Mouse (Mus musculus) thymus, adult 18-20 months (tissue): ENCODE data around the gene Clip1.

Experiments
- DNase-seq, 2 experiments: peaks; one replicate each; pipeline ENCODE4 v3.0.0; 2022; ENCODE audit warnings: mixed read lengths in 2 of 2

The Clip1 gene

DNA sequence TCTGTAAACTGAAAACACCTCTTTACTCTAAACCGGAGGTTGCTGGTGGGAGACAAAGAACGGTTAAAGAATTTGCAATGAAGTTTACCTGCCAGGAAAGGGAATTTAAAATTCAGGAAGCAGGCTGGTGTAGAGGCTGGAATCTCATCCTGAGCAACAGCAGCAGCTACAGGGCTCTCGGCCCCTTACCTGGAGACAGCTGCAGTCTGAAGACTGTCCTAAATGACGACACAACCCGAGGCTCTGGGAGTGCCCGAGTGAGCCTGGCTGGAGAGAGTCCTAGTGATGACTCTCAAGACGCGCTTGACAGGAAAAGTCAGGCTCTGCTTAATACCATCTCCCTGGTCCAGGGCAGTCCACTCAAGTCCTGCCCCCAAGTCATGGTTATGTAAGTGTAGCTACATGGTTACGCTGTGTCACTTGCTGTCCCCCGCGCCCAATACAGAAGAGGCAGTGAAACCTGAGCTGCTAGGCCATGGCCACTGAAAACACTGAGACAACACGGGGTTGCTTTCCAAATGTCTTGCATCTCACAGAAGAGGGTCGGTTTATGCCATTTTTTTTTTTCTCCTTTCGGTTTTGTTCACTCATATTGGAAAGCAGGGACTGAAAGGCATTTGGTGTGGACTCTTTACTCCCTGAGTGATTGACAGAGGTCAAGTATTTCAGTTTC lies 13.5 kb downstream of the Clip1 start:
- DNase-seq, result no peak

DNA sequence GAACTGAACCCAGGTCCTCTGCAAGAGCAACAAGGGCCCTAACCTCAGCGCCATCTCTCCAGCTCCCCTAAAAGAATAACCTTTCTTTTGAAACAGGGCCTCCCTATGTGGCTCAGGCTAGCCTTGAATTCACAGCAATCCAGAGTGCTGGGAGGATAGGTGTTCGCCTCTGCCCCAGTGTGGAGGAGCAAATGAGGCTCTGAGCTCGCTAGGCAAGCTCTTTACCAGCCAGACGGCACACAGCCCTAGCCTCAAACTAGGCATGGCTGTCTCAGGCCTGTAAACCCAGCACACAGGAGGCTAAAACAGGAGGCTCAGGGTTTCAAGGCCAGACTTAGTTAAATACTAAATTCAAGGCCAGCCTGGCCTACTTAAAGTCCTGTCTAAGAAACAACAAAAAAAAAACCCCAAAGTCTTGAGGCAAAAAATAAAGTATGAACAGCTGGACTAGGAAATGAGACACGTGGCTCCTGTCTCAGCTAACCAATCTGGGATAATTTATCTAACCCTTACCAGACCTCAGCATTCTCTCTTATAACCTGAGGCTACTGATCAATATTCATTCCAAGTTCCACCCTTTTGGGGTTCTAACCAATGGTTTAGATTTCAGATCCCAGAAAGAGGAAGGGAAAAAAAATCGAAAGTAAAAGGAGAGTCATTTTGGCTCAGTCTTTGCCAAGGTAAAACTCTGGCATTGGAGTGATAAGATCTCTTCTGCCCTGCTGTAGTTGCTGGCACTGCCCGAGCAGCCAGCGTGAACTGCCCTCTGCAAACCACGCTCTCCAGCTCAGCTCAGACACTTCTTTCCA lies 14.2 kb downstream of the Clip1 start:
- DNase-seq, result no peak

DNA sequence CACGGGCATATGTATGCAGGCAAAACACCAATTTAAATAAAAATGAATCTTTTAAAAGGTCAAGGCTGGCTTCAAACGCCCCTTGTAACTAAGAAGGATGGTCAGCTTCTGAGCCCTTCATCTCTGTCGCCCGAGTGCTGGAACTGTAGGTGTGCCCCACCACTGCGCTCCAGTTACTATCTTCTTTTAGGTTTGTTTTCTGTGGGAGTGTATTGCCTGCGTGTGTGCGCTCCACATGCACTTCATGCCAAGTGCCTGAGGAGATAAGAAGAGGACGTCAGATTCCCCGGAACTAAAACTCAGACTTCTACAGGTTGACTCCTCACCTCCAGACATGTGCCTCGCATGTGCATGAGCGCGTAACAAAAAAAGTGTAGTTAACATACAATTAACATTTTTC lies 16.5 kb downstream of the Clip1 start:
- DNase-seq, result no peak

DNA sequence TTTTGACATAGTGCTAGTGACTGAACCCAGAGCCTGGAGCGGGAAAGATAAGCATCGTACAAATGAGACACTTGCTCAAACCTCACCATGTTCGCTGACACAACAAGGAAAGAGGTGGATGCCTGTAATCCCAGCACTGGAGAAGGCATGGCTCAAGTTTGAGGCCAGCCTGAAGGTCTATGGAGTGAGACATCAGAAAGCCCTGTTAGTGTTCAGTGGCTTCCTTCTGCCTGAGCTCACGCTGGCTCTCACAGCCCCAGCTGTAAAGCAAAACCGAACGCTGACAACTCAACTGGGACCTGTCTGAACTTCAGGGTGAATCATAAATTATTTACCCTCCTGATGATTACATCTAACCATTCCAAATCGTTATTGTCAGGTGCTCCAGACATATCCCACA lies 18.5 kb downstream of the Clip1 start:
- no peak for DNase-seq

DNA sequence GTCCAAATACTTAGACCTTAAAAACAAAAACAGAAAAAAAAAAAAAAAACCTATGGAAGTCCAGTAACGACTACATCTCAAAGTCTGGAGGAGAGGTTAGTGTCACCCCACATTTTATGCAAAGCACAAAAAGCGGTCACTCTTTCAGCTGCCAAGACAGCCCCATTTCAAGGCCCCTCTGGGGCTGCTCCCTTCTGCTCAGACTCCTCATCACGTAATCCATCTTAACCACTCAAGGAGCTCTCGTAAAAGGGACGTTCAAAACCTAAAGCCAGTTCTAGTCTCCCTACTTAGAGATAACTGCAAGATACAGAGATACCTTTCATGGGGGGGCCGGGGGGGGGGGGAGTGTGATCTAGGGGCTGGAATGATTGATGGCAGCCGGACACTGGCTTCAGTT lies 20.1 kb downstream of the Clip1 start:
- no peak for DNase-seq

DNA sequence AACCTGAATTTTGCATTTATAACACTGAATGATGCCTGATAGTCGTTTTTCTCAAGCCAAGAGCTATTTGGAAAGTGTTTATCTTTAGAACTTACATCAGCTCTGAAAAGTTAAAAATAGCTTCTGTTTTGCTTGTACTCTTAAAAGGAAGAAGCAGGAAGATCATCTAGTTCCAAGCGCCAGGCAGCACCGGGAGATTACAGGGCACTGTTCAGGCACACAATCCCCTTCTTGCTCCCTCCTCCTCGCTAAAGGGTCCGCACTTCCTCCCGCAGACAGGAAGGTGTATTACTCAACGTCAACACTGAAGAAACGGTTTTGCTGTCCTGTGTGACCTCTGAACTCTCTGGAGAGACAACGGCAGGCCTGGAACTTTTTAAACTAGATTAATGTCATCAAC lies 22.4 kb downstream of the Clip1 start:
- DNase-seq, result no peak

DNA sequence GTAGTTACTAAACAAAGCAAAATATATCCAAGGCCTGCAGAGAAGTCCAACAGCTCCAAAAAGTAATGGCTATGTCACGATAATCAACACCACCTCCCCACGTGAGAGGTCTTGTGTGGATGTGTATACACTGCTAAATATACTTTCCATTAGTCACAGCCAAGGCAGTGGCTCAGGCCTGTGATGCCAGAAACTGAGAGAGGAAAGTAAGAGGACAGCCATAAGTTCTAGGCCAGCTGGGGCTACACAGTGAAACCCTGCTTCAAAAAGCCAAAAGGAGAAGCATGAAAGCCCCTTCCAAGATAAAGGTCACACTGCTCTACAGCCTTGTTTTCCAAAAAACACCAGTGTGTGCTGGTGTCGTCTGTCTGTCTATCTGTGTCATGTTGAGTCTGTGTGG lies 22.8 kb downstream of the Clip1 start:
- DNase-seq, result no peak

DNA sequence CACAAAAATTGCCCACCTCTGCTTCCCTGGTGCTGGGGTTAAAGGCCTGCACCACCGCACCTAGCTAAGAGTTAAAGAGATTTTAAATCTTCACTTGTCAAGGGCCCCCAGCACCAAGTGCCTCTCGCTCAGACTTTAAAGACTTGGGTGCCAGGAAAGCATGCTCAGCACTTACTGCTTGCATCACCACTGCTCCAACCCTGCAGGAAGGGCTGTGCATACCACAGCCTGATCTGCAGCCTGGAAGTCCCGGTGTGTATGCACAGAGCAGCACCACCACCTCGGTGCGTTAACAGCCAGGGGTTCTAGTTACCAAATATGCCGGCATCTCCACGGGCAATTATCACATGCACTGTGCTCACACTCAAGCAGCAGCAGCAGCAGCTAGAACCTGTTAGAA lies 26.8 kb downstream of the Clip1 start:
- DNase-seq, result no peak

DNA sequence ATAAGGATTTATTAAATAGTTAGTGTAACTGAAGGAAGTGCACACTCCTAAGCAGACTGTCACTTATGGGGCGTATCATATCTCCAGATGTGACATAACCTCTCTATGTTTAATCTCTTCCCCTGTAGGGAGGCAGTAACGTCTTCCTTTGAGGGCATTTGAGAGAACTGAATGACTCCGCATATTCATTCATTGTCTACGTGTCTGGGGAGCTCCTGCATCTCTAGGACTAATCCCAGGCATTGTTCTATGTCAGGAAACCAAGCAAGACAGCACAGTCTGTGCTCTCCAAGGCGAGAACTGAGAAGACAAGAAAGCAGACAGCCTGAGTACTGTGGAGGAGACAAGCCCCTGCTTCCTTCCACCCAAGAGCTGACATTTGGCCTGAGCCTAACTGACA lies 29.5 kb downstream of the Clip1 start:
- no peak for DNase-seq

DNA sequence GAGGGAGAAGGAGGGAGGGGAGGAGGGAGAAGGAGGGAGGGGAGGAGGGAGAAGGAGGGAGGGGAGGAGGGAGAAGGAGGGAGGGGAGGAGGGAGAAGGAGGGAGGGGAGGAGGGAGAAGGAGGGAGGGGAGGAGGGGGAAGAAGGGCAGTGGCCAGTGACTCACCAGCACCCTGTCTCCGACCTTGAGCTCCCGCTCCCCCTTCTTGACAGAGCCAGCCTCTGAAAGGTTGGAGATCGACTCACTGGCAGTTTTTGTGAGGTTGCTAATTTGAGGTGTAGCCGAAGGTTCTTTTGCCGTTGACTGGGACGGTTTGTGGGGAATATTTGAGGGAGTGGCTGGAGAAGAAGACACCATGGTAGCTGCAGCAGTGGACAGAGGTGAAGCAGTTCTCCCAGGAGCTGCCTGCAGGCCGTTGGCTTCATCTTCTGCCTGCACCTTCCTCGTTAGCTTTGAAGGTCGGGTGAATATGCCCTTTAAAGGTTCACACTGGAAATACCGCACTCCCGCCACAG lies 31.1 kb downstream of the Clip1 start:
- DNase-seq, result no peak

DNA sequence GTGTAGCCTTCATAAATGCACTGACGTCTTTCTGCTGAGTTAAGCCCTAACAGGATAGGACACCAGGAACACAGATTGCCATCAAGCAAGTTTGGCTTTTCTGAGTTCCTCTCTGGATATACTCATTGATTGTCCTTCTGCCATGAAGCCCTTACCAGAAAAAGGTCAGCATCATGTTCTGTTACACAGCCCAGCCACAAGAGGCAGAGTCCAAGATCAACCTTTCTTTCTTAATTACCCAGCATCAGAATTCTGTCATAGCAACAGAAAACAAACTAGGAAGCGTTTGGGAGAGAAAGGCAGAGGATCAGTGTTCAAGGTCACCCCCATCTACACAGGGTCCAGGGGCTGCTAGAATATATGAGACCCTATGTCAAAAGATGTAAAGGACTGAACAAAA lies 33.6 kb downstream of the Clip1 start:
- no peak for DNase-seq

DNA sequence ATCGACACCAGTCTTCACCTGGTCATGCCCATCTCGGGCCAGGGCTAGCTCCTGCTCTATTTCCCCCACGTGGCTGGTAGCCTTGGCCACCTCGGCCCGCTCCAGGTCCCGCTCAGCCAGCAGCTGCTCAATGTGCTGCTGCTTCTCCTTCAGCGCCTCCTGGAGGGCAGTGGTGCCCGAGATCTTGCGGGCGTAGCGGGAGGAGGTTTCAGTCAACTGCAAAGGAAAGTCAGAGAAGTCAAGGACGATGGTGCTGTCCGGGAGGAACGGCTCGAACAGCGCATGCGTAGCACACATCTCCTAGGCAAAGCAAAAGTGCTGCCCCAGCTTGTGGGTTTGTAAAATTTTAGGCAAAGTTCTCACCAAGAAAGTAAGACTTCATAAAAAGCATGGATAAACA lies 42.0 kb downstream of the Clip1 start:
- DNase-seq, result no peak

DNA sequence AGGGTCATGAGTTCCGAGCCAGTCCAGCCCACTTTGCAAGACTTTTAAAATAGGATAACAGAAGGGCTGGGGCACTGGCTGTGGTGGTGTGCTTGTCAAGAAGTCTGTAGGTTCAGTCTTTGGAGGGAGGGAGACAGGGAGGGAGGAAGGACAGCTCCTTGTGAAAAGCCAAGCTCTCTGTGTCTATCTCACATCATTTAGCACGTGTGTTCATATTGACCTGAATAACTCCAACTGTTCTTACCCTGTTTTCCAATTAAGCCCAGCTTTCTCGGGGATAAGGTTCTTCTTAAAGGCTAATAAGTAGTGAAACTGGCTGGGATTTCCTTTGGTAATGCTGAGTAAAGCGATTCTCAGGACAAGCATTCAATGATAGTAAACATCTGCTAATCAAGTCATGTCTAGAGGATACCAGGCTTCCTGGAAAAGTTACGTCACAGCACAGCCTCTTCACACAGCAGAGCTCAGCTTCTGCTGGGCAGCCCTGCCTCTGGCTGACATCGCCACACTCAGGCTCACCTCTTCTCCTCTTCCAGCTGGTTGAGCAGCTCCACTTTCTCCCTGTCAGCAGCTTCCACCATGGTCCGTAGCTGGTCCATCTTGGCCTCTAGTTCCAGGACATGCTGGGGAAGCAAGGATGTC lies 43.0 kb downstream of the Clip1 start:
- no peak for DNase-seq

DNA sequence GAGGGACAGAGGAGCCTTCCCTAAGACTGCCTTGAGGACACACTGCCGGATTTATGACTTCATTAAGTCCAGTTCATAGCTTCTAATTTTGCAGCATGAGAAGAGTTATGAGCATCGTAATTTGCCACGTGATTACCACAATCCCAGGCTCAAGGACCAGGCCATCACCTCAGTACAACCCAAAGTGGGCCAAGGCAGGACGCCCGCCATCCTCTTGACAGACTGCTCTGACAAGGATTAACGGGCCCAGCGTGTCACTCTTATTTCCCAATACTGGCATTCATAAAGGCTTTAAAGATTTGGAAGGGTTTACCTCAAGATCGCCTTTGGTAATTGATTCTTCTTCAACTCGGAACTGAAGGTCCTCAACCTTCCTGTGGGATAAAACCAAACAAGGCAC lies 44.2 kb downstream of the Clip1 start:
- DNase-seq, result no peak

DNA sequence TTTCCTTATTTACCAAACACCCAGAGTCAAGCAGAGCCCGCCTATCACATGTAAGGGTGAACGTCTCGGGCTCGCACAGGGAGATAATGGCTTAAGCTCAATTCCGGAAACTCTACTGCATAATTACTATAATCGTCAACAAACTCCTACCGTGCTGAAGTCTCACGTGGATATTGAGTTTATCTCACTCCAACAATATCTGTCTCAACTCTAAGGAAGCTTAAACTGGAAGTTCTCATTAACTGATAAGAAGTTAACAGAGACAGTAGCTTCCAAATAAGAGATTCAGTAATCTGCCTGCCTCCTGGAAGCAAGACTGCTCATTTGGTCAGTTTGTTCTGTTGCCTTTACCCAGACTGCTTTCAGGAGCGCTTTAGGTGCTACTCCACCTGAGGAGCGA lies 53.2 kb downstream of the Clip1 start:
- DNase-seq, result no peak

DNA sequence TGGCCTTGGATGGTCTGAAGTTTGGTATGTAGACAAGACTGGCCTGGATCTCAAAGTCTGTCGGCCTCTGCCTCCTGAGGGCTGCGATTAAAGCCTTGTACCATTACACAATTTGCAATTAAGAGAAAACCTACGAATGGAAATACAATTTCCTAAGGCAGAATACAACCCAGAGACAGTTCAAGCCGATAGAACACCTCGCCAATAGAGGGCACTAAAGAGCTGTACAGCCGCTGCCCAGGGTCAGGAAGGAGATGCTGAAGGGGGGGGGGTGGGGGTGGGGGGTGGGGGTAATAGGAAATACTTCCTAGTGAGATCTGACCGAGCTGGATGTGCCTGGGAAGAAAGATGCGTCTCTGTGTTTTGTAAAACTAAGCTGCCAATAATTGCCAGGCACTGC lies 57.8 kb downstream of the Clip1 start:
- peak in 1 of 2 experiments; percentile 29 for DNase-seq

DNA sequence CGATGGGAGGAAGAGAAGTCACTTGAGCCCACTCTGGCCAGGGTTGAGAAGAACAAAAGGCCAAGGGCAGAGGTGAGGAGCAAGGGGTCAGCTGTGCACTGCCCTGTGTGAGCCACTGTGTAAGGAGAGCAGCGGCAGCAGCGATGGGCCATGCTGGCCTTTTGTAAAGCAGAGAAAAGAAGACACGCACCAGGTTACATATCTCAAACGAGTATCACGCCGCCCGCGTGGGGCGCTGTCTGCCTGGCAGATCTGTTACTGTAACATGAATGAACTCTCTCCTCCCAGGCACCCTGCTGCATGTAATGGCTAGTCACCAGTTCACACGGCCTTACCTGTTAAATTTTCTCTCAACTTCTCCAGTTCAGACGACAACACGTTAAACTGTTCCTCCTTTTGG lies 62.0 kb downstream of the Clip1 start:
- no peak for DNase-seq

DNA sequence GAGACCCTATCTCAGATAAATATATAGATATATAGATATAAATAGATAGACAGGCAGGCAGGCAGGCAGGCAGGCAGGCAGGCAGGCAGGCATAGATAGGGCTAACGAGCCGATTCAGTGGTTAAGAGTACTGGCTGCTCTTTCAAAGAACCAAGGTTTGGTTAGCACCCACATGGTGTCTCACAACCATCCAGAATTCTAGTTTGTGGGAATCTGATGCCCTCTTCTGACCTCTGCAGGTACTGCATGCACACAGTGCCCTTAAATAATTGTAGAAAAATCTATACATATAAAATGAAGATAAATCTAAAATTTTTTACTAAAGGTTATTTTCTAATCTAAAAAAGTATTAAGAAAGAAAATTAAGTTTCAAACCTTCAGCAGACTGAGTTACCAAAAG lies 65.9 kb downstream of the Clip1 start:
- DNase-seq, result no peak

DNA sequence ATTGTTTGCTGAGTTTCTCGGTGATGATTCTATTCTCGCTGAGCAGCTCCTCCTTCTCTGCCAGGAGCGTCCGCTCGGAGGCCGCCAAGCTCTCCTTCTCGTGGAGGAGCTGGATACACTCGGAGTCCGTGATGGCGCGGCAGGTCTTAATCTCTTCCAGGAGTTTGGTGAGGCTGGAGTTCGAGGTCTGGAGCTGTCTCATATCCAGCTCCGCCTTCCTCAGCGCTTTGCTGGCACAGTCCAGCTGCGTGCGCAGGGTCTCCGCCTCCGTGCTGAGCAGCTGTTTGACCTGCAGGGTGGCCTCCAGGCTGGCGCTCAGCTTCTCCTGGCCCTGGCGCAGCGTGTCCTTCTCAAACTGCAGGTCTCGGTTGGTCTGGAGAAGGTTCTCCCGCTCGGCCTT lies 70.2 kb downstream of the Clip1 start:
- no peak for DNase-seq

DNA sequence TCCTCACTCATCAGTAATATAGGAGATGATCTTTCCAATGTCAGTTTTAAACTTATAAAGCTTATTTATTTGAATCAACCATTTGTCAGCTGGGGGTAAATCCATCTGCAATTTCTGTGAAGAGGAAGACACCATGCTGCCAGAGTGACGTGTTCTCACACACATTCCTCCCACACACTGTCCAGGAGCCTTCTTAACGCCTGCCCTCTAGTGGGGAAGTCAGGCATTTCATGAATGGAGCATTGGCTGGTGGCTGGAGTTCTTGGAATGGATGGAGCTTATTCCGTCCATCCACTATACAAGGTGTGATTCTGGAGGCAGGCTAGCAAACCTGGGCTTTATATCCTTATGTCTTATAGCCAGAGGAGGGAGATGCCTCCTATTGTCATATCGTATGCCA lies 74.6 kb downstream of the Clip1 start:
- DNase-seq, result no peak

DNA sequence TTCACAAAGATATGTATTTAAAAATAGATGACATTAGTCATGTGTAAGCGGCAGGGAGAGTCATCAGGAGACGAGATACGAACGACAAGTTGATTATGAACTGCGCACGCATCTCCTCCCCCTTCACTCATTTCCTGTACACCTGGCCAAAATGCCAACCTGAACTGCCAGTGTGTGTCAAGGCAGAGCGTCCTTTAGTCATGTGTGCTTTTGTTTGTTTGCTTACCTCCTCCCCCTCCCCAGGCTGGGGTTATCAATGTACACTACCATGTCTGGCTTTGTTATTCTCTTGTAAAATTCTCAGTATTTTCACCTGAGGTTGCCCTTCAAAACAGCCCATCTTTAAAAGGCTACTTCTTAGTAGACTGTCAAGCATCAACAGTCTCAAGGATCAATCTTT lies 75.0 kb downstream of the Clip1 start:
- DNase-seq, result no peak

DNA sequence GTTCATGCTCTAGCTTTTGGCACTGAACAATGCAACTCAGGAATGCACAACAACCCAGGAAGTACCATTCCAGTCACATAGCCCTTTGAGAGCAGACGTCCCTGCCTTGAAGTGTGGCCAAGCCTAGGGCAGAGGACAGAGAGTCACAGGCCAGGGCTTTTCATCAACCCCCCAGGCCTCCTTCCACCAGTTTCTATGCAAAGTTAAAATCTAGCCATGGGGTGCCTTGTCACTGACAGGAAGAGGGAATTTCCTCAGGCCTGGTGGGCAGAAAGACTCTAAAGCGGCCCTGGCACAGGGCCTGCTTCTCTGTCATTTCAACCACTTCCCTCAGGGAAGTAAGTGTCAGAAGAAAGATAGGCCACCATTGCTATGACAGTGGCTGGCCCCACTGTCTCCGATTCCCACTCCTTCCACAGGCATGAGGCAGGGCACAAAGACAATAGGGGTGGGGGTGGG lies 77.2 kb downstream of the Clip1 start:
- DNase-seq, result no peak

DNA sequence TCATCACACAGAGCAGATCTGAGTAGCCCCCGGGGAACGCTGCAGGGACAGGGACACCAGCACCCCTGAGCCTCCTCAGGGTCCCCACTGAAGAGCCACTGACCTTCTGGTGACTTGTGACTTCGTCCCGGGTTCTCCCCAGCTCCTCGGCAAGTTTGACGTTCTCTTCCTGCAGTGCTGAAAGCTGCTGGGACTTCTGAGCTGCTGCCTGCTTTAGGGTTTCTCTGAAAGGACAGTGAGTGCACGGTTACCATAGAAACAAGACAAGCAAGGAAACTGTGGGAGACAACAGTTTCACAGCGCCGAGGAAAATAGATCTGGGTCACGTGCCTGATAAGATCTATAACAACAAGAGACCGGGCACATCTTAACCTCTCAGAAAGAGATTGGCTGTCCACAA lies 80.9 kb downstream of the Clip1 start:
- DNase-seq, result peak in 1 of 2 experiments; percentile 11

DNA sequence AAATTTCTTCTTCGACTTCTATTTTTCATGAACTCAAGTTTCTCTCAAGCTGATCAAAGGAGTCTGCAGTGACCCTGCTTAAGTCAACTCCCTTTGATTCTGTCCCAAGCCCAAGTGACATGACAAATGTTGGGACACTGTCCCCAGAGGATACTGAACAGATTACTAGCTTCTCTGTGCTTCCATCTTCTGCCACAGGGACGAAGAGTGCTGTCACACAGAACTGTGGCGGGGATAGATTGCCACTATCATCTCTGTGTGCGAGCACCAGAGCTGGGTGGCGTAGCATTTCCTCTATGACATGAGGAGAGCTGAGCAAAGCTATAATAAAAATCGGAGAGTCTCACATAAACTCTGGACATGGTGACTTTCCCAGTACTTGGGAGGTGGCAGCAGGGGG lies 82.2 kb downstream of the Clip1 start:
- DNase-seq, result no peak
